Mouse (Mus musculus): ENCODE measurements around the gene Gm9887.

Gm9887 gene

GRCm38 (mm10) chr12:69363899-69364762 is 8.1 kb downstream of the Gm9887 start:
- in situ Hi-C loops (cut with MboI; ENCODE audit: unreplicated experiment in 2 of 2), result loop anchor here (25.0 kb wide), 1 partner anchor 523 kb away; the partner anchor contains the start of genes Atl1 (in 2 of the 2) and Map4k5 (in 2 of the 2)

- in situ Hi-C loops (cut with MboI; ENCODE audit: unreplicated experiment in 2 of 2), result loop anchor here (25.0 kb wide), 1 partner anchor 524 kb away; the partner anchor contains the start of genes Atl1 (in 2 of the 2) and Map4k5 (in 2 of the 2)
These were observed 9.1 kb downstream of the Gm9887 start for GRCm38 (mm10) chr12:69363110-69363509.

- in situ Hi-C loops (cut with MboI; ENCODE audit: unreplicated experiment in 2 of 2), result loop anchor here (25.0 kb wide), 1 partner anchor 525 kb away; the partner anchor contains the start of genes Atl1 (in 2 of the 2) and Map4k5 (in 2 of the 2)
These were observed 9.9 kb downstream of the Gm9887 start for GRCm38 (mm10) chr12:69362388-69362787.

- in situ Hi-C loops (cut with MboI; ENCODE audit: unreplicated experiment in 2 of 2), result loop anchor here (25.0 kb wide), 1 partner anchor 525 kb away; the partner anchor contains the start of genes Atl1 (in 2 of the 2) and Map4k5 (in 2 of the 2)
These were observed 10.3 kb downstream of the Gm9887 start for GRCm38 (mm10) chr12:69361919-69362318.

GRCm38 (mm10) chr12:69360997-69361899 is 11.0 kb downstream of the Gm9887 start:
- in situ Hi-C loops (cut with MboI; ENCODE audit: unreplicated experiment in 2 of 2), result loop anchor here (25.0 kb wide), 1 partner anchor 526 kb away; the partner anchor contains the start of genes Atl1 (in 2 of the 2) and Map4k5 (in 2 of the 2)

GRCm38 (mm10) chr12:69360655-69360996 is 11.6 kb downstream of the Gm9887 start:
- in situ Hi-C loops (cut with MboI; ENCODE audit: unreplicated experiment in 2 of 2), result loop anchor here (25.0 kb wide), 1 partner anchor 527 kb away; the partner anchor contains the start of genes Atl1 (in 2 of the 2) and Map4k5 (in 2 of the 2)

GRCm38 (mm10) chr12:69357300-69357646 is 15.0 kb downstream of the Gm9887 start:
- in situ Hi-C loops (cut with MboI; ENCODE audit: unreplicated experiment in 2 of 2), result loop anchor here (5.0 to 25.0 kb wide), 5 partner anchors 225 to 778 kb away; partner anchors contain the start of genes Atl1 (in 2 of the 2), Map4k5 (in 2 of the 2) and Vcpkmt (in 1 of the 2)

GRCm38 (mm10) chr12:69356546-69357299 is 15.5 kb downstream of the Gm9887 start, which contains the start of gene Nemf:
Nemf (minus strand) TSS chr12:69357165.
- in situ Hi-C loops (cut with MboI; ENCODE audit: unreplicated experiment in 2 of 2), result loop anchor here (5.0 to 25.0 kb wide), 5 partner anchors 226 to 778 kb away; partner anchors contain the start of genes Atl1 (in 2 of the 2), Map4k5 (in 2 of the 2) and Vcpkmt (in 1 of the 2)

GRCm38 (mm10) chr12:69351685-69352084 is 20.6 kb downstream of the Gm9887 start:
- in situ Hi-C loops (cut with MboI; ENCODE audit: unreplicated experiment in 2 of 2), result loop anchor here (10.0 to 25.0 kb wide), 3 partner anchors 343 to 783 kb away; partner anchors contain the start of genes Atl1 (in 2 of the 2) and Map4k5 (in 2 of the 2)

- in situ Hi-C loops (cut with MboI; ENCODE audit: unreplicated experiment in 2 of 2), result loop anchor here (10.0 to 25.0 kb wide), 6 partner anchors 345 to 1787 kb away; partner anchors contain the start of genes Atl1 (in 2 of the 2), Map4k5 (in 2 of the 2), Tmx1 (in 2 of the 2) and 2700049A03Rik (in 1 of the 2)
These were observed 22.3 kb downstream of the Gm9887 start for GRCm38 (mm10) chr12:69349928-69350327.

GRCm38 (mm10) chr12:69333547-69333946 is 38.7 kb downstream of the Gm9887 start:
- in situ Hi-C loops (cut with MboI; ENCODE audit: unreplicated experiment in 2 of 2), result loop anchor here (25.0 kb wide), 3 partner anchors 1129 to 1804 kb away; partner anchors contain the start of genes Tmx1 (in 2 of the 2), 2700049A03Rik (in 1 of the 2), Psma3 (in 1 of the 2) and Timm9 (in 1 of the 2)

GRCm38 (mm10) chr12:69332147-69332546 is 40.1 kb downstream of the Gm9887 start:
- in situ Hi-C loops (cut with MboI; ENCODE audit: unreplicated experiment in 2 of 2), result loop anchor here (25.0 kb wide), 3 partner anchors 1130 to 1805 kb away; partner anchors contain the start of genes Tmx1 (in 2 of the 2), 2700049A03Rik (in 1 of the 2), Psma3 (in 1 of the 2) and Timm9 (in 1 of the 2)

GRCm38 (mm10) chr12:69331187-69331586 is 41.1 kb downstream of the Gm9887 start:
- in situ Hi-C loops (cut with MboI; ENCODE audit: unreplicated experiment in 2 of 2), result loop anchor here (25.0 kb wide), 3 partner anchors 1131 to 1806 kb away; partner anchors contain the start of genes Tmx1 (in 2 of the 2), 2700049A03Rik (in 1 of the 2), Psma3 (in 1 of the 2) and Timm9 (in 1 of the 2)

Measured in v-Abl transformed pro-B cells (cell line).